12 mouse cellular contexts compared by ENCODE assay signal in genomic region chr7:73138861-73139493, GRCm38 (mm10).
DNase-seq lines count a peak whose midpoint lies in the region; ATAC-seq and TF ChIP-seq lines count a peak whose summit lies in the region.
"Had no signal": no experiment of that assay in that cellular context is flagged by ENCODE, and none has a peak within 500 bp of the region (broad histone marks: within the 10 kb centered on the region; RNA-seq: fewer than 3 reads in every experiment).

No protein-coding gene starts in this region.

- no peak for DNase-seq in heart, embryonic 10.5 days (ENCODE audit: low spot score)
- DNase-seq in heart, postnatal 36 days = no peak
- peak; percentile 76 for DNase-seq in embryo, embryonic 10.5 days (ENCODE audit: low spot score)
- peak; percentile 96 for DNase-seq in midbrain, embryonic 11.5 days (ENCODE audit: low spot score, missing footprints)
- DNase-seq in thymus, postnatal 4 days = no peak
- no peak for DNase-seq in natural killer cell, adult 2 months (ENCODE audit: low spot score in 2 of 2)
- DNase-seq in left cerebral cortex, adult 18-20 months (ENCODE audit: low spot score in 2 of 2) = no peak
- DNase-seq: adrenal gland, adult 8-10 months; left cerebral cortex, postnatal 4 days; right cerebral cortex, adult 18-20 months; thymus, postnatal 14 days had no signal

- H3K4me3 ChIP-seq in heart, embryonic 10.5 days = peak overlapping the region; percentile 5; the same call in 1 of the 2 replicates
- 0 out of 2 replicates have a peak overlapping the region, but pooled peaks have one; percentile 39 for H3K4me3 ChIP-seq in E14TG2a.4 (replicated peaks; ENCODE audit: low read length)
- no peak overlapping the region for H3K4me3 ChIP-seq in midbrain, embryonic 11.5 days (ENCODE audit: low read depth, low read length)

- no peak overlapping the region for H3K9ac ChIP-seq in midbrain, embryonic 11.5 days (ENCODE audit: low read length)

- no peaks in the 10 kb centered on the region for H3K36me3 ChIP-seq in heart, embryonic 10.5 days
- H3K36me3 ChIP-seq in E14TG2a.4 (ENCODE audit: insufficient read depth, low read length) = no peaks in the 10 kb centered on the region
- no peaks in the 10 kb centered on the region for H3K36me3 ChIP-seq in midbrain, embryonic 11.5 days (ENCODE audit: control insufficient read depth, insufficient read depth, low read length)

- no peak overlapping the region for H3K27ac ChIP-seq in heart, embryonic 10.5 days
- peak overlapping the region; percentile 79; the same call in 1 of the 2 replicates for H3K27ac ChIP-seq in midbrain, embryonic 11.5 days (ENCODE audit: low read depth, low read length)

- WGBS in heart, embryonic 10.5 days = 5% methylated on average over 8 of the region's 8 CpGs
- 3% methylated on average over 8 of the region's 8 CpGs for WGBS in midbrain, embryonic 11.5 days

- peaks cover 49% of the 10 kb centered on the region for H3K27me3 ChIP-seq in heart, embryonic 10.5 days (ENCODE audit: insufficient read depth, poor library complexity, severe bottlenecking)
- H3K27me3 ChIP-seq in E14TG2a.4 (ENCODE audit: insufficient read depth, low read length) = peaks cover 34% of the 10 kb centered on the region
- no peaks in the 10 kb centered on the region for H3K27me3 ChIP-seq in midbrain, embryonic 11.5 days (ENCODE audit: control insufficient read depth, insufficient read depth, low read length)

- peak overlapping the region; percentile 1; the same call in 1 of the 2 replicates for H3K4me2 ChIP-seq in midbrain, embryonic 11.5 days

- peak; percentile 71 for ATAC-seq in midbrain, embryonic 11.5 days (ENCODE audit: low FRiP score)

- TF ChIP-seq CTCF in E14TG2a.4 (conservative IDR thresholded peaks at IDR 0.05; ENCODE audit: low read length) = no peak

- no peaks in the 10 kb centered on the region for H3K9me3 ChIP-seq in heart, embryonic 10.5 days
- no peaks in the 10 kb centered on the region for H3K9me3 ChIP-seq in E14TG2a.4 (ENCODE audit: low read length)
- no peaks in the 10 kb centered on the region for H3K9me3 ChIP-seq in midbrain, embryonic 11.5 days (ENCODE audit: control insufficient read depth, low read length)

- intact Hi-C loops in heart, postnatal 36 days (cut with DNase I) = loop anchor here (2.0 to 5.0 kb wide), 2 partner anchors 238 to 258 kb away; no protein-coding TSS in a partner anchor

- H3K4me1 ChIP-seq in heart, embryonic 10.5 days = peaks cover 12% of the 10 kb centered on the region
- H3K4me1 ChIP-seq in E14TG2a.4 (replicated peaks; ENCODE audit: low read depth, low read length) = peaks cover 59% of the 10 kb centered on the region
- peaks cover 43% of the 10 kb centered on the region for H3K4me1 ChIP-seq in midbrain, embryonic 11.5 days (ENCODE audit: control insufficient read depth, insufficient read depth, low read length)

Comparison
In these comparisons a context has a peak if more than half of its experiments do, and no peak if none do; other contexts are left out.
1. DNase-seq: peak in embryo, embryonic 10.5 days (single experiment) and midbrain, embryonic 11.5 days (single experiment); none in heart, embryonic 10.5 days (single experiment), heart, postnatal 36 days (0 of 2), thymus, postnatal 4 days (single experiment), natural killer cell, adult 2 months (0 of 2) and left cerebral cortex, adult 18-20 months (0 of 2).